Mouse (Mus musculus): ENCODE results near the gene Duxbl3. TPM values are rescaled to one million over a fixed set of nuclear protein-coding genes. Genes with fewer than 3 reads are reported as not detected.

Gene Duxbl3
- polyA plus RNA-seq, 1 experiment from 2014 or later, result 4.4 TPM

GRCm38 (mm10) chr14:26316246-26316730 is 58.5 kb downstream of the Duxbl3 start:
- H3K9me3 ChIP-seq, result no peaks in the 10 kb centered on the region
- H3K36me3 ChIP-seq, result no peaks in the 10 kb centered on the region
- H3K4me1 ChIP-seq (replicated peaks), result no peaks in the 10 kb centered on the region
- no peak overlapping the region for H3K27ac ChIP-seq (replicated peaks)
- H3K4me2 ChIP-seq, result no peak overlapping the region
- ATAC-seq (ENCODE audit: low read depth), result no peak
- H3K27me3 ChIP-seq, result no peaks in the 10 kb centered on the region
- no peak overlapping the region for H3K9ac ChIP-seq
- 88% methylated on average over 3 of the region's 3 CpGs for WGBS
- H3K4me3 ChIP-seq, result no peak overlapping the region

Other genes with a start within 250 kb of the Duxbl3 start
- 4.2 and 6.8 TPM in 2 replicates for gene Gm9780, start 215.3 kb upstream of the Duxbl3 start, polyA plus RNA-seq (2015; fragmentation: Nextera tagmentation; extraction: Ambion mirVana)
- 20.2 and 23.7 TPM in 2 replicates for gene Tmem254c, start 190.6 kb upstream of the Duxbl3 start, polyA plus RNA-seq (2015; fragmentation: Nextera tagmentation; extraction: Ambion mirVana)
- not detected in 2 replicates for gene Cphx2, start 176.4 kb upstream of the Duxbl3 start, polyA plus RNA-seq (2015; fragmentation: Nextera tagmentation; extraction: Ambion mirVana)
- not detected in 2 replicates for gene Cphx3, start 175.7 kb upstream of the Duxbl3 start, polyA plus RNA-seq (2015; fragmentation: Nextera tagmentation; extraction: Ambion mirVana)
- 0.59 TPM in 1 of 2 replicates, not detected in the other for gene Duxbl2, start 139.6 kb upstream of the Duxbl3 start, polyA plus RNA-seq (2015; fragmentation: Nextera tagmentation; extraction: Ambion mirVana)
- gene Plac9b, start 75.5 kb upstream of the Duxbl3 start, polyA plus RNA-seq (2015; fragmentation: Nextera tagmentation; extraction: Ambion mirVana), result 2.7 and 4.1 TPM in 2 replicates
- gene Tmem254b, start 50.9 kb upstream of the Duxbl3 start, polyA plus RNA-seq (2015; fragmentation: Nextera tagmentation; extraction: Ambion mirVana), result 20.7 and 23.4 TPM in 2 replicates

Data from neural tube, embryonic 13.5 days (tissue).